Mouse (Mus musculus): ENCODE data around the gene Marcksl1. TPM values are rescaled to one million over a fixed set of nuclear protein-coding genes. Genes with fewer than 3 reads are reported as not detected.
A peak's percentile ranks its signal among the peaks of the same experiment; 100 is the strongest.

Marcksl1 gene
- polyA plus RNA-seq, 1 experiment from 2014 or later, result 1,920 TPM

DNA sequence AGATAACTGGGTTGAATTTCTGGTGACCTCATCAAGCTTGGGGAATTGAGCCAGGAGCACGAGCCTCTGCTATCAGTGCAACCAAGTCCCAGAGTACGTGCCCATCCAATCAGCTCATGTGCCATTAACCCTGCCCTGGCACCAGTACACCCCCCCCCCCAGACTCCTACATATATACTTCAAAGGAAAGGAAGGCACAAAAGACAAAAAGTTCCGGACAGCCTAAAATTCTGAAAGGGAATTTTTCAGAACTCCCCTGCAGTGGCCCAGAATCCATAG lies 5.2 kb upstream of the Marcksl1 start:
- peaks cover 21% of the 10 kb centered on the region for H3K4me1 ChIP-seq (ENCODE audit: control insufficient read depth, insufficient read depth, low read length)
- no peak for ATAC-seq (ENCODE audit: insufficient read depth, low FRiP score, low TSS enrichment)
- H3K27ac ChIP-seq (ENCODE audit: low read depth, low read length), result no peak overlapping the region
- H3K4me2 ChIP-seq (ENCODE audit: low read depth), result no peak overlapping the region
- H3K9ac ChIP-seq (ENCODE audit: low read length), result no peak overlapping the region
- WGBS, result 66% methylated on average over 3 of the region's 3 CpGs
- no peak for DNase-seq (ENCODE audit: low spot score)
- H3K36me3 ChIP-seq (ENCODE audit: control insufficient read depth, insufficient read depth, low read length), result no peaks in the 10 kb centered on the region
- H3K4me3 ChIP-seq (ENCODE audit: low read depth, low read length), result no peak overlapping the region
- no peaks in the 10 kb centered on the region for H3K27me3 ChIP-seq (ENCODE audit: control insufficient read depth, insufficient read depth, low read length)
- no peaks in the 10 kb centered on the region for H3K9me3 ChIP-seq (ENCODE audit: control insufficient read depth, low read length)

GRCm38 (mm10) chr4:129508834-129509600 lies 4.4 kb upstream of the Marcksl1 start:
- Histone ChIP-seq H3K27ac (ENCODE audit: low read depth, low read length) (0 out of 2 replicates have a peak overlapping the region, but pooled peaks have one; percentile 14), H3K4me1 (ENCODE audit: control insufficient read depth, insufficient read depth, low read length) (peaks cover 21% of the 10 kb centered on the region), H3K9ac (ENCODE audit: low read length) (no peak overlapping the region), H3K9me3 (ENCODE audit: control insufficient read depth, low read length) (no peaks in the 10 kb centered on the region), H3K36me3 (ENCODE audit: control insufficient read depth, insufficient read depth, low read length) (no peaks in the 10 kb centered on the region), H3K4me2 (ENCODE audit: low read depth) (no peak overlapping the region), H3K4me3 (ENCODE audit: low read depth, low read length) (no peak overlapping the region), H3K27me3 (ENCODE audit: control insufficient read depth, insufficient read depth, low read length) (no peaks in the 10 kb centered on the region)
- WGBS, result 62% methylated on average over 15 of the region's 15 CpGs
- DNase-seq (ENCODE audit: low spot score) (no peak), ATAC-seq (ENCODE audit: insufficient read depth, low FRiP score, low TSS enrichment) (no peak)

- Histone ChIP-seq H3K4me1 (ENCODE audit: control insufficient read depth, insufficient read depth, low read length) (peaks cover 21% of the 10 kb centered on the region), H3K9me3 (ENCODE audit: control insufficient read depth, low read length) (no peaks in the 10 kb centered on the region), H3K9ac (ENCODE audit: low read length) (no peak overlapping the region), H3K4me3 (ENCODE audit: low read depth, low read length) (no peak overlapping the region), H3K27me3 (ENCODE audit: control insufficient read depth, insufficient read depth, low read length) (no peaks in the 10 kb centered on the region), H3K36me3 (ENCODE audit: control insufficient read depth, insufficient read depth, low read length) (no peaks in the 10 kb centered on the region), H3K4me2 (ENCODE audit: low read depth) (no peak overlapping the region), H3K27ac (ENCODE audit: low read depth, low read length) (0 out of 2 replicates have a peak overlapping the region, but pooled peaks have one; percentile 14)
- DNase-seq (ENCODE audit: low spot score) (no peak), ATAC-seq (ENCODE audit: insufficient read depth, low FRiP score, low TSS enrichment) (no peak)
- WGBS, result 75% methylated on average over 3 of the region's 3 CpGs
These were observed 3.7 kb upstream of the Marcksl1 start for GRCm38 (mm10) chr4:129509650-129510049.

DNA sequence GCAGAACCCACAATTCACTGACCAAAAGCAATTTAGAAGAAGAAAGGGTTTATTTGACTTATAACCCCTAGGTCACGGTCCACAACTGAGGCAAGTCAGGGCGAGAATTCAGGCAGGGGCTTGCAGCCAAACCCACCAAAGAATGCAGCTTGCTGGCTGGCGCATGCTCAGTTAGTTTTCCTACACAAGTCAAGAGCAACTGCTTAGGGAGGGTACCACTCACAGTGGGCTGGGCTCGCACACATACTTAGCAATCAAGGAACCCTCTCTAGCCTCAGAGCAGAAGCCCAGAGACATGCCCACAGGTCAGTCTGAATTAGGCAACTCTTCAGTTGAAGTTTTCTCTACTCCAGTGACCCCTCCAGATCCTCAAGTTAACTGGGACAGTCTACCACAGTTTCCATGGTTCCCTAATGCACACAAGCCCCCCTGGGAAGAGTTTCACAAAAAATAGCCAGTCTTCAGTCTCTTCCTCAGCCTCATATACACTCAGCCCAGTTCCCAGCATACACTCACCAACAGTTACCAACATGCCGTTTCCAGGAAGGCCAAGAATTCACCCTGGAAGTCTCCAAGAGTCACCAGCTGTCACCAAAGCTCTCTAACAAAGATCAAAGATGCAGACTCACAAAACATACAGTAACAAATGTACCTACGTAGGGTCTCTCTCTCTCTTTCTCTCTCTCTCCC lies 2.5 kb upstream of the Marcksl1 start:
- WGBS, result 49% methylated on average over 6 of the region's 6 CpGs
- Histone ChIP-seq H3K27ac (ENCODE audit: low read depth, low read length) (peak overlapping the region; percentile 83), H3K27me3 (ENCODE audit: control insufficient read depth, insufficient read depth, low read length) (no peaks in the 10 kb centered on the region), H3K9ac (ENCODE audit: low read length) (0 out of 2 replicates have a peak overlapping the region, but pooled peaks have one; percentile 18), H3K36me3 (ENCODE audit: control insufficient read depth, insufficient read depth, low read length) (0 out of 2 replicates have a peak, but pooled peaks cover 2% of the 10 kb centered on the region), H3K4me1 (ENCODE audit: control insufficient read depth, insufficient read depth, low read length) (peaks cover 23% of the 10 kb centered on the region), H3K4me2 (ENCODE audit: low read depth) (no peak overlapping the region; the same call in 1 of the 2 replicates), H3K4me3 (ENCODE audit: low read depth, low read length) (no peak overlapping the region), H3K9me3 (ENCODE audit: control insufficient read depth, low read length) (no peaks in the 10 kb centered on the region)
- DNase-seq (ENCODE audit: low spot score) (no peak), ATAC-seq (ENCODE audit: insufficient read depth, low FRiP score, low TSS enrichment) (no peak)

- 30% methylated on average over 6 of the region's 6 CpGs for WGBS
- H3K4me1 ChIP-seq (ENCODE audit: control insufficient read depth, insufficient read depth, low read length), result peaks cover 23% of the 10 kb centered on the region
- H3K4me2 ChIP-seq (ENCODE audit: low read depth), result peak overlapping the region; percentile 15; the same call in 1 of the 2 replicates
- H3K9me3 ChIP-seq (ENCODE audit: control insufficient read depth, low read length), result no peaks in the 10 kb centered on the region
- H3K4me3 ChIP-seq (ENCODE audit: low read depth, low read length), result no peak overlapping the region
- H3K27ac ChIP-seq (ENCODE audit: low read depth, low read length), result peak overlapping the region; percentile 83
- no peaks in the 10 kb centered on the region for H3K27me3 ChIP-seq (ENCODE audit: control insufficient read depth, insufficient read depth, low read length)
- peak; percentile 60 for DNase-seq (ENCODE audit: low spot score)
- H3K9ac ChIP-seq (ENCODE audit: low read length), result peak overlapping the region; percentile 18; the same call in 1 of the 2 replicates
- no peak for ATAC-seq (ENCODE audit: insufficient read depth, low FRiP score, low TSS enrichment)
- H3K36me3 ChIP-seq (ENCODE audit: control insufficient read depth, insufficient read depth, low read length), result 0 out of 2 replicates have a peak, but pooled peaks cover 2% of the 10 kb centered on the region
These were observed 1.8 kb upstream of the Marcksl1 start for GRCm38 (mm10) chr4:129511413-129512096.

DNA sequence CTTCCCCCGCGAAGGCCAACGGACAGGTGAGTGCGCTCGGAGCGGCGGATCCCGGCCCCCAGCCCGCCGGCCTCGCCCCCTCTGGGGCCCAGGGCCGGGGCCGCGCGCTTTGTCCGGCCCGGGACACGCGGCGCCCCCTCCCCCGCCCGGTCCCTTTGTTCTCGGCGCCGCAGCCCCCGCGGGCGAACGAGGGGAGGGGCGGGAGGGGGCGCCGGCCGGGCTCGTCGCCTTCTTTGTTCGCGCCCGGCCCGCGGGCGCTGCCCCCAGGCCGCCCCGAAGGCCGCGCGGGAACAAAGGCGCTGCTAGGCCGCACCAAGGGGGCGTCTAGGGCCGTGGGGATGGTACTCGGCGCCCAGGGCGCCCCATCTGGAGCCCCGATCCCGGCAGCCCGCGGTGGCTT lies 510 bp downstream of the Marcksl1 start:
- DNase-seq (ENCODE audit: low spot score) (peak; percentile 64), ATAC-seq (ENCODE audit: insufficient read depth, low FRiP score, low TSS enrichment) (peak; percentile 17; the same call in 1 of the 2 replicates)
- Histone ChIP-seq H3K36me3 (ENCODE audit: control insufficient read depth, insufficient read depth, low read length) (peaks cover 7% of the 10 kb centered on the region), H3K4me1 (ENCODE audit: control insufficient read depth, insufficient read depth, low read length) (peaks cover 23% of the 10 kb centered on the region), H3K27me3 (ENCODE audit: control insufficient read depth, insufficient read depth, low read length) (no peaks in the 10 kb centered on the region), H3K9ac (ENCODE audit: low read length) (peak overlapping the region; percentile 100), H3K4me2 (ENCODE audit: low read depth) (peak overlapping the region; percentile 65), H3K9me3 (ENCODE audit: control insufficient read depth, low read length) (no peaks in the 10 kb centered on the region), H3K27ac (ENCODE audit: low read depth, low read length) (peak overlapping the region; percentile 96), H3K4me3 (ENCODE audit: low read depth, low read length) (peak overlapping the region; percentile 72)
- 1% methylated on average over 41 of the region's 57 CpGs for WGBS

DNA sequence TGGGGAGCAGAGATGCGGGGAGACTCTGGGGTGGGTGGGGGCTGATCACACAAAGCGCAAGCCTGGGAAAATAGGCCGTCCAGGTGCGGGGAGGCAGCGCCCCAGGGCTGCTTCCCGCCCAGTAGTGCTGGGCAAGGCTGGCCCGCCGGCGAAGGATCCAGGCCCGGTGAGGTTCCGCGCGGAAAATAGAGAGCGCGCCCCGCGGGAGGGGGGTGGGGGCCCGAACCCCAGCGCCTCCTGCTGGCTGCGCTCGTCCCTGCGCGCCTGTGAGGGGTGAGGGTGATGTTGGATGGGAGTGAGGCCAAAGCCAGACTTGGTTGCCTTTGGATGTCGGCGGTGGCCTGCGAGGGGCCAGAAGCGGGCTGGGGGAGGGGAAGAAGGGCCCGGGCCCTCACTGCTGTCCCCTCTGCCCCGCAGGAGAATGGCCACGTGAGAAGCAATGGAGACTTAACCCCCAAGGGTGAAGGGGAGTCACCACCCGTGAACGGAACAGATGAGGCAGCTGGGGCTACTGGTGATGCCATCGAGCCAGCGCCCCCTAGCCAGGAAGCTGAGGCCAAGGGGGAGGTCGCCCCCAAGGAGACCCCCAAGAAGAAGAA lies 1.0 kb downstream of the Marcksl1 start:
- Histone ChIP-seq H3K4me3 (ENCODE audit: low read depth, low read length) (peak overlapping the region; percentile 72), H3K27ac (ENCODE audit: low read depth, low read length) (peak overlapping the region; percentile 96), H3K9me3 (ENCODE audit: control insufficient read depth, low read length) (no peaks in the 10 kb centered on the region), H3K36me3 (ENCODE audit: control insufficient read depth, insufficient read depth, low read length) (peaks cover 7% of the 10 kb centered on the region), H3K4me1 (ENCODE audit: control insufficient read depth, insufficient read depth, low read length) (peaks cover 23% of the 10 kb centered on the region), H3K4me2 (ENCODE audit: low read depth) (peak overlapping the region; percentile 65), H3K27me3 (ENCODE audit: control insufficient read depth, insufficient read depth, low read length) (no peaks in the 10 kb centered on the region), H3K9ac (ENCODE audit: low read length) (peak overlapping the region; percentile 100)
- WGBS, result under 1% methylated on average over 27 of the region's 35 CpGs
- peak; percentile 84 for DNase-seq (ENCODE audit: low spot score)
- peak; percentile 29 for ATAC-seq (ENCODE audit: insufficient read depth, low FRiP score, low TSS enrichment)

DNA sequence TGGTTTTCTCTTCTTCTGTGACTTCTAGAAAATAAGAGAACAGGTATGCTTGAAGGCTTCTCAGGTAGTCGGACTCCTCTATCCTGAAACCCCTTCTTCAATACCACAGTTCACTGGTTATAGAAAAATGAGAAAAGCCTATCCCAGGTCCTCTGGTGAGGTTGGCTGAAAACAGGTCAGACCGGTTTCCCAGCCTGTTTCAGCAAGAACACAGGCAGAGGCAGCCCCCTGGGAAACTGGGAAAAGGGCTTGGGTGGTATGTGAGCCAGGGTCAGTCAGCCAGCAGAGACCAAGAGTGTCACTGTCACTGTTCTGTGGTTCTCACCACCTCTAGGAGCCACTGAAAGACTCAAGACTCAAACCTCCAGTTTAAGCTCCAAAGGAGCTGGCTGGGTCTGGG lies 3.5 kb downstream of the Marcksl1 start:
- peaks cover 15% of the 10 kb centered on the region for H3K36me3 ChIP-seq (ENCODE audit: control insufficient read depth, insufficient read depth, low read length)
- H3K4me2 ChIP-seq (ENCODE audit: low read depth), result no peak overlapping the region
- no peaks in the 10 kb centered on the region for H3K9me3 ChIP-seq (ENCODE audit: control insufficient read depth, low read length)
- H3K4me3 ChIP-seq (ENCODE audit: low read depth, low read length), result no peak overlapping the region
- no peak for DNase-seq (ENCODE audit: low spot score)
- H3K9ac ChIP-seq (ENCODE audit: low read length), result no peak overlapping the region
- H3K4me1 ChIP-seq (ENCODE audit: control insufficient read depth, insufficient read depth, low read length), result peaks cover 8% of the 10 kb centered on the region
- no peak overlapping the region for H3K27ac ChIP-seq (ENCODE audit: low read depth, low read length)
- WGBS, result 52% methylated on average over 2 of the region's 2 CpGs
- ATAC-seq (ENCODE audit: insufficient read depth, low FRiP score, low TSS enrichment), result no peak
- no peaks in the 10 kb centered on the region for H3K27me3 ChIP-seq (ENCODE audit: control insufficient read depth, insufficient read depth, low read length)
